Mouse (Mus musculus): ENCODE data around the gene Oaz1. TPM values are rescaled to one million over a fixed set of nuclear protein-coding genes. Genes with fewer than 3 reads are reported as not detected.
"Not testable (repeated sequence)": the region's sequence is repeated elsewhere in the genome, so short reads cannot be mapped to it uniquely, and the experiment has no call there.

The Oaz1 gene
- polyA plus RNA-seq, 1 experiment = 980 TPM

DNA sequence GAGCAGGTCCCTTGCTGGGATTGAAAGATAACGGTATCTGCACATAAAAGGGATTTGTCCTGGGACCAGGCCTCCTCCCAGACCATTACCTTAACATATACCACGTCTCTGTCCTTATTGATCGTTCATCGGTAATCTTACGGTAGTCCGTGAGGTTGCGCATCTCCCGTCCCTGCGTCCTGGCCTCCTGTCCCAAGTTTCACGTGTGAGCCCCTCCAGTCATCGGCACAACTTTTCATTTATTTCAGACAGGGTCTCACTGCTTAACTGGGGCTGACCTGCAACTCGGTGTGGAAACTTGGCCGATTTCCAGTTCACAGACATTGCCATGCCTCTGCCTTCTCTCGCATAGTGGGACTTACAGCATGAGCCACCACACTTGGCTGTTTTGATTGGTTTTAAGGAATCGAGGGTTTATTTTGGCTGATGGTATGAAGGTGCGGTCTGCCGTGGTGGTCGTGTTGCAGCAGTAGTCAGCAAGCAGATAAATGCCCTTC lies 27.3 kb upstream of the Oaz1 start:
- DNase-seq (ENCODE audit: low read depth, low spot score) = no peak
- under 1% methylated on average over 18 of the region's 18 CpGs for WGBS

DNA sequence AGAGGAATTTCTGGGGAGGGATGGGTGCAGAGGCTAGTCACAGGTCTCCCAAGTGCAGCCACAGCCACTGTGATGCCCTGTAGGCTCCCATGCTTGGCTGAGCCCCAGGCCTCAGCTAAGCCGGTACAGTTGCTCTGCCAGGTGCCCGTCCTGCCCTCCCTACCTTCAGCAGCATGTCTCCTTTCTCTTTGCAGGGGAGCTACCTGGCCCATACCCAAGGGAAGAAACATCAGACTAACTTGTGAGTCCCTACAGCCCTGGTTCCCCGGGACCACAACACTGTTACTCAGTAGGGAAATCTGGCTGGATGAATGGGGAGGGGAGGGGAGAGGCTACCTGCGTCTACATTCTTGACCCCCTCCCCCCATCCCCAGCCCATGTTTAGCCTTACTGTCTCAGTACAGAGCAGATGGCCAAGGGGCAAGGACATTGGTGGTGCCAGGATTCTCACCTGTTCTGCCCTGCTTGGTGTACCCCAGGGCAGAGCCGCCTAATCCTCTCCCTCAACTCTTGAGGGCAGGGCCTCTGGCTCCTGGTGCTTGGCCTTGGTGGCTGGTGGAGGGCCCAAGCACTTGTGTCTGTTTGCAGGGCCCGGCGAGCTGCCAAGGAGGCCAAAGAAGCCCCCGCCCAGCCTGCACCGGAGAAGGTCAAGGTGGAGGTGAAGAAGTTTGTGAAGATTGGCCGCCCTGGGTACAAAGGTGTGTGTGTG lies 24.1 kb upstream of the Oaz1 start:
- DNase-seq (ENCODE audit: low read depth, low spot score) = no peak
- 82% methylated on average over 10 of the region's 10 CpGs for WGBS

DNA sequence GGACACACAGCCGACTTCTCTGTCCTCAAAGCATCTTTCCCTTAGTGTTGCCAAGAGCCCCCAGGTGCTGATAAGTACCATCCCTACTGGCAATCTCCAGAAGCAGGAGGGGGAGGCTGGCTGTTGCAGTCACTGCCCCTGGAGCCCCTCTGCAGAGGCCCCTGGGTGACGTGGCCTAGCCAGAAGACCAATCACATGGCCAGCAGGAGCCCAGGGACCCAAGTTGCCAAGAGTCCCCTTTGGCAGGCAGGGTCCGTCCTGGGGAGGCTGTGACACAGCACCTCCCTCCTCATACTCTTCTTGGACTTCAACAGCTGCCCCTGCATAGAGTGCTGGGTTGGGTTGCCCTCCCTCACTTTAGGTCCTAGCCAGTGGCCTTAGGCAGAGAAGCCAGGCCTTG lies 23.5 kb upstream of the Oaz1 start:
- 93% methylated on average over 3 of the region's 3 CpGs for WGBS
- no peak for DNase-seq (ENCODE audit: low read depth, low spot score)

DNA sequence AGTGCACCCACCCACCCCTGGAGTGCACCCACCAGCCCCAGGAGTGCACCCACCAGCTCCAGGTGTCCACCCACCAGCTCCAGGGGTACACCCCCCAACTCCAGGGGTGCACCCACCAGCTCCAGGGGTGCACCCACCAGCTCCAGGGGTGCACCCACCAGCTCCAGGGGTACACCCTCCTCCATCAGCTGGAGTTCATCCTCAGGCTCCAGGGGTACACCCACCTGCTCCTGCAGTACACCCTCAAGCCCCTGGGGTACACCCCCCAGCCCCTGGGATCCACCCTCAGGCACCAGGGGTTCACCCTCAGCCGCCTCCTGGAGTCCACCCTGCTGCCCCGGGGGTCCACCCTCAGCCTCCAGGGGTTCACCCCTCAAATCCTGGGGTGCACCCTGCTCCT lies 22.1 kb upstream of the Oaz1 start:
- DNase-seq (ENCODE audit: low read depth, low spot score) = no peak
- WGBS = 97% methylated on average over 2 of the region's 2 CpGs

DNA sequence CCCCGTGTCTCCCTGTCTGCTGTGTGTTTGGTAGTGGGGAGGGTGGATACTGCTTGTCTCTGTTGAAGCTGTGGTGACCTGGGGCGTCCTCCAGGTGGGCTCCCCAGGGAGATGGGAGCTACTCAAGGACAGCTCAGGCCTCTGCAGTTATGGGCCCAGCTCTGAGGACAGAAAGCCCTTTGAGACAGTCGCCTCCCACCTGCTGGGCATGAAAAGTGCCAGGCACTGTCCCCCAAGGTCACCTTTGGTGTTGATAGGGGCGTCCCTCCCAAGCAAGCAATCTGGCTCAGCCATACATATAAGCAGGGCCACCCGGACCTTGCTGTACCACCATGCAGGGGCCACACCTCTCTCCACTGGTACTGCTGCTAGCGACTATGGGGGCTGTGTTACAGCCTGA lies 21.5 kb upstream of the Oaz1 start, which contains the start of gene Amh:
TSS of gene Amh (plus strand) at position 328 of the 400 bp plus-strand sequence.
- DNase-seq (ENCODE audit: low read depth, low spot score) = no peak
- 78% methylated on average over 6 of the region's 6 CpGs for WGBS

DNA sequence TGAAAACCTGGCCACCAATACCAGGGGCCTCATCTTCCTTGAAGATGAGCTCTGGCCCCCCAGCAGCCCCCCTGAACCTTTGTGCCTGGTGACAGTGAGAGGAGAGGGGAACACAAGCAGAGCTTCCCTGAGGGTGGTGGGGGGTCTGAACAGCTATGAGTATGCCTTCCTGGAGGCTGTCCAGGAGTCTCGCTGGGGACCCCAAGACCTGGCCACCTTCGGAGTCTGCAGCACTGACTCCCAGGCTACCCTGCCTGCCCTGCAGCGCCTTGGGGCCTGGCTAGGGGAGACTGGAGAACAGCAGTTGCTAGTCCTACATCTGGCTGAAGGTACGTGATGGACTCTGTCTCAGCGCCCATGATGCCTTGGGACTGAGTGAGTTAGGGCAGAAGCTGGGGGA lies 21.1 kb upstream of the Oaz1 start:
- DNase-seq (ENCODE audit: low read depth, low spot score) = no peak
- WGBS = 93% methylated on average over 5 of the region's 5 CpGs

DNA sequence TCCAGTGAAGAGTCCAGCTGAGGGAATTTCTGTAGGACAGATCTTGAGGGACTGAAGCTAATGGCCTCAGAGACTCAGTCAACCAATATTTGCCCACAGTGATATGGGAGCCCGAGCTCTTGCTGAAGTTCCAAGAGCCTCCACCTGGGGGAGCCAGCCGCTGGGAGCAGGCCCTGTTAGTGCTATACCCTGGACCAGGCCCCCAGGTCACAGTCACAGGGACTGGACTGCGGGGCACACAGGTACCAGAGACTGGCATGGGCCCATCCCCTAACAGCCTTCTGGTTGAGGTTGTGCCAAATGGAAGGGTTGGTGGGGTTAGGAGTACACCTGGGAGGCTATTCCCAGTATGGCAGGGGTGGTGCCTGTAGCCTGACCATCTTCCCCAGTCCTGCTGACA lies 20.5 kb upstream of the Oaz1 start:
- no peak for DNase-seq (ENCODE audit: low read depth, low spot score)

DNA sequence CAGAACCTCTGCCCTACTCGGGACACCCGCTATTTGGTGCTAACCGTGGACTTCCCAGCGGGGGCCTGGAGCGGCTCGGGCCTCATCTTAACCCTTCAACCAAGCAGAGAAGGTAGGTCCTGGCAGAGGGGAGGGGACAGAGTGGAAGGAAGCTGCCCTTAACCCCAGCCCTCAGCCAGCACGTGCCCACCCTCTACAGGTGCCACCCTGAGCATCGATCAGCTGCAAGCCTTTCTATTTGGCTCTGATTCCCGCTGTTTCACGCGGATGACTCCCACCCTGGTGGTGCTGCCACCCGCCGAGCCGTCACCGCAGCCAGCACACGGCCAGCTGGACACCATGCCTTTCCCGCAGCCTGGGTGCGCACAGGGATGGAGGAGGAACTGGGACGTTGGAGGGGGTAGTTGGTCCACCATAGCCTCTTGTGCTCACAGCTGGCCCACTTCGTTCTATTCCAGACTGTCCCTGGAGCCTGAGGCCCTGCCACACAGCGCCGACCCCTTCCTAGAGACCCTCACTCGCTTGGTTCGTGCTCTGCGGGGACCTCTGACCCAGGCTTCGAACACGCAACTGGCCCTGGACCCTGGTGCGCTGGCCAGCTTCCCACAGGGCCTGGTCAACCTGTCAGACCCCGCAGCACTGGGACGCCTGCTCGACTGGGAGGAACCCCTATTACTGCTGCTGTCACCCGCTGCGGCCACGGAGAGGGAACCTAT lies 20.0 kb upstream of the Oaz1 start:
- DNase-seq (ENCODE audit: low read depth, low spot score) = no peak
- 65% methylated on average over 34 of the region's 34 CpGs for WGBS

More for the DNA sequence above, 20.5 kb upstream of the Oaz1 start:
- WGBS = 14% methylated on average over 3 of the region's 3 CpGs

DNA sequence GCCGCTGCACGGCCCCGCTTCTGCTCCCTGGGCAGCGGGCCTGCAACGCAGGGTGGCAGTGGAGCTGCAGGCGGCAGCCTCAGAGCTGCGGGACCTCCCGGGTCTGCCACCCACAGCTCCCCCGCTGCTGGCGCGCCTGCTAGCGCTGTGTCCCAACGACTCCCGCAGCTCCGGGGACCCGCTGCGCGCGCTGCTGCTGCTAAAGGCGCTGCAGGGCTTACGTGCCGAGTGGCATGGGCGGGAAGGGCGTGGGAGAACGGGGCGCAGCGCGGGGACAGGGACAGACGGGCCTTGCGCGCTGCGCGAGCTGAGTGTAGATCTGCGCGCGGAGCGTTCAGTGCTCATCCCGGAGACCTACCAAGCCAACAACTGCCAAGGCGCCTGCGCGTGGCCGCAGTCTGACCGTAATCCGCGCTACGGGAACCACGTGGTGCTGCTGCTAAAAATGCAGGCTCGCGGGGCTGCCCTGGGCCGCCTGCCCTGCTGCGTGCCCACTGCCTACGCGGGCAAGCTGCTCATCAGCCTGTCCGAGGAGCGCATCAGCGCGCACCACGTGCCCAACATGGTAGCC lies 19.3 kb upstream of the Oaz1 start:
- DNase-seq (ENCODE audit: low read depth, low spot score) = no peak
- WGBS = under 1% methylated on average over 58 of the region's 58 CpGs

DNA sequence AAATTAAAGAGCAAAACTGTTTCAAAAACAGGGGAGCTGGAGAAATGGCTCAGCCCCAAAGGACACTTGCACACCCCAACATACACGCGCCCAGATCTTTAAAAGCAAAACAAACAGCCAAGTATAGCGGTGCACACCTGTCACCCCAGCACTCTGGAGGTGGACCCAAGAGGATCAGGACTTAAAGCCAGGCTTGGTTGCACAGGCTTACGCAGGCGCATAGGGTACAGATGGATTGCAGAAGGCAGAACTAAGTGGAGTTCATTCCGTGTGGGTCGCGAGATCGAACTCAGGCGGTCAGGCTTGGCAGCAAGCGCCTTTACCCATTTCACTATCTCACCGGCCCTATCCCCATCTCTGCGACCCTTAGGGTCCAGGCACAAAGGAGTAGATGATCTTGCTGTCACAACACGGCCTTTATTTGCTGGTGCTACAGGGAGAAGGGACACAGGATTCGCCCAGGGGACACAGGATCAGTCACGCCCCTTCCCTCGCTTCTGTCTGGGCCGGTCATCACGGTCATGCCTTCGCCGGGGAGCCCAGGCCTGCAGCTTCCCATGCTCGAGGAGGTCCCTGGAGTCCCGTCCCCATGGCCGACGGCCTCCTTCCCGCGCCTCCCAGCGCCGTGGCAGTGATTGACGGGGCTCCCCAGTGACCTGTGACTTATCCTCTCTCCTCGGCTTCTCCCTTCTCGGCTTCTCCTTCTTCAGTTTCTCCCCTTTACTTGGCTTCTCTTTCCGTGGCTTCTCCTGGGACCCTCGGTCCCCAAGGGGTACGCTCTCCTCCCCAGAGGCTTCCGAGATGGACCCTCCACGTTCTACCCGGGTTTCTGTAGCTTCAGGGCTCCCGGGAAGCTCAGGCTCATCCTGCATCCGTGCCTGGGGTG lies 18.1 kb upstream of the Oaz1 start:
- no peak for DNase-seq (ENCODE audit: low read depth, low spot score)
- 33% methylated on average over 40 of the region's 40 CpGs for WGBS

DNA sequence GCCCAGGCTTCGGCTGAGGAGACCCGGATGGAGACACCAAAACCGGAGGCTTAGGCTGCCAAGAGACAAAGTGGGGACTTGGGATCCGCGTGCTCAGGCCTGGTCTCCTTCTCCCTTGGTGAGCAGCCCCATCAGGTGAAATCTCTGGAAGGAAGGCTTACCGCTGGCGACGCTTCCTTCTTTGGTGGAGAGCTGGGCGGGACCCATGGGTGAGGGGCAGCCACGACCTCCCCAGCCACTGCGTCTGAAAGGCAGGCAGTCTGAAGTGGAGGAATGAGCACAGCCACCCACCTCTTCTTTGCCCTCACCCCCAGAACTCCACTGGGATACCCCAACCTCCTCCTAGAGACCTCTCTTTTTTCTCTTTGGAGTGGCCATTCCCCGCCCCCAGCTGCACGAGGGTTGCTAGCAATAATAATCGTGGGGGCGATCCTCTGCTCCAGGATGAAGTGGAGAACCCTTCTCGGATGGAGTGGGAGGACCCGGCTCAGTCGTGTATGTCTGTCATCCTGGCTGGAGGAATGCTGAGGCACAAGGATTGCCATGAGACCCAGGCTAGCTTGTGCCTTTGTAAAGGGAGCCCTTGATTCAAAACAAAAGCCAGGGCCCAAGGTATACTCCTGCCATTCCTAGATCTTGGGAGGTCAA lies 17.3 kb upstream of the Oaz1 start:
- DNase-seq (ENCODE audit: low read depth, low spot score) = no peak
- WGBS = 19% methylated on average over 18 of the region's 18 CpGs

DNA sequence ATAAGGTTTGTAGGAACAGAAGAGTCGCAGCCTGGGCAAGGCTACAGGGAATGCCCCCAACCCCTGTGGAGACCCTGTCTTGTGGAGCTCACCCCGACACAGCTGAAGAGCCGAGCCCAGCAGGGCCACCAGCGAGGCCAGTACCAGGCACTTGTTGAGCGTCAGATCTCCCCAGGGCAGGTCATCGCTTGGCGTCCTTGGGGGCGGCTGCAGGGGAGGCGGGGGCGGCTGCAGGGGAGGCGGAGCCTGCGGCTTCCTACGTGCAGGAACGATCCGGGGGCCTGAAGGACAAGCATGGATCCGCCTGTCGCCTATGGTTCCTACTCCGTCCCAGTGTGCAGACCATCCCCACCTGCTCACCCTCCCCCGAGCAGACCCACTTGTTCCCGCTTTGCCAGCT lies 16.4 kb upstream of the Oaz1 start:
- 15% methylated on average over 20 of the region's 20 CpGs for WGBS
- DNase-seq (ENCODE audit: low read depth, low spot score) = no peak

DNA sequence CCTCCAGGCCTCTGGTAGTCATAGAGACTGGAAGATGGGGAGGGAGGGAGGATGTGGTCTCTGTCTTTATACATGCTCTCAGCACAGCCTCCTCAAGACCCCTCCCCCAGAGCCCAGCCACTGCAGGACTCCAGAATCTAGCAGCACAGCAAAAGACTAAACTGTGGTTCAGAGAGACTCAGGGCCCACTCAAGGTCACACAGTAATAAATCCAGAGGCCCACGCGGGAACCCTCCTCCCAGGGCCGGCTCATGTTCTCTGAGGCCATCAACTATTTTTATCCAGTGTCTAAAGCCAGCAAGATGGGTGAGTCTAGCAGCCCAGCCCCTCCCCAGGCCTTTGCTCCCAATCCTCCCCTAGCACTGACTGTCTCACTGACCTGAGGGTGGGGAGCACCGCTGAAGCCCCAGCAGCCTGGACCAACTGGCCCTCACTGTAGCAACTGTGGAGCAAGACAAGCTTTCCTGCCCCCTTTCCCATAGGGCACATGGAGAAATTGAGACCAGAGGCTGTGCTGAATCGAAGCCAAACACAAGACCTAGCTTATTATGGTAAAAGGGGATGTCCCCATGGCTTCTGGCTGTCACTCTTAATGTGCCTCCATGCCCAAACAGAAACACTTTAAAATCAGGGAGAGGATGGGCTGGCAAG lies 13.9 kb upstream of the Oaz1 start:
- no peak for DNase-seq (ENCODE audit: low read depth, low spot score)
- 32% methylated on average over 5 of the region's 5 CpGs for WGBS

DNA sequence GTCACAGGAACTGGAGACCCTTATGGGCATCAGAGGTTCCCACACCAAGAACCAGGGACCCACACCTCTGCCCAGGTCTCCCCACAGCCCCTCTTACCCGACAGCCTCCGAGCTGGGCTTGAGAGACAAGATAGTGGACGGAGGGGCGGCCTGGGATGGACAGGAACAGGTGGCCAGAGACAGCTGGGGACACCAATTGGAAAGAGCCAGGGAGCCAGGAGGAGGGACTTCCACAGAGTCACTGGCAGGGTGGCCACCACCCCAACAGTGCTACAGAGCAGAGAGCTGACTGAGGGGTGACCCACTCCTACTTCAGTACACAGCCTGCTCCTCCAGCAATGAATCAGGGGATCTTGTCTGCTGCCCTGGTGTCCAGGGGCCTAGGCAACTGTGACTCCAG lies 13.1 kb upstream of the Oaz1 start, which contains the start of gene Jsrp1:
TSS of gene Jsrp1 (minus strand) at position 133 of the 400 bp plus-strand sequence.
- 83% methylated on average over 4 of the region's 4 CpGs for WGBS

DNA sequence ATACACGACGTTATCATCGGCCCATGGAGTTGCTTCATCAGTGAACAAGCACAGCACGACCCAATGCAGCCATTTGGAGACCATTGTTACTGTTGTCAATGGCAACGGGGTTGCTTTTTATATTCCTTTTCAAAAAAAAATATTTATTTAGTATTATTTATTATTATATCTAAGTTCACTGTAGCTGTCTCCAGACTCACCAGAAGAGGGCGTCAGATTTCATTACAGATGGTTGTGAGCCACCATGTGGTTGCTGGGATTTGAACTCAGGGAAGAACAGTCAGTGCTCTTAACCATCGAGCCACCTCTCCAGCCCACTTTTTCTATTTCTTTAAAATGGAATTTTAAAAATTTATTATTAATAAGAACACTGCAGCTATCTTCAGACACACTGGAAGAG lies 11.7 kb upstream of the Oaz1 start:
- 57% methylated on average over 7 of the region's 7 CpGs for WGBS
- DNase-seq (ENCODE audit: low read depth, low spot score) = no peak

More for the DNA sequence above, 13.1 kb upstream of the Oaz1 start, which contains the start of gene Jsrp1:
- DNase-seq (ENCODE audit: low read depth, low spot score) = no peak

DNA sequence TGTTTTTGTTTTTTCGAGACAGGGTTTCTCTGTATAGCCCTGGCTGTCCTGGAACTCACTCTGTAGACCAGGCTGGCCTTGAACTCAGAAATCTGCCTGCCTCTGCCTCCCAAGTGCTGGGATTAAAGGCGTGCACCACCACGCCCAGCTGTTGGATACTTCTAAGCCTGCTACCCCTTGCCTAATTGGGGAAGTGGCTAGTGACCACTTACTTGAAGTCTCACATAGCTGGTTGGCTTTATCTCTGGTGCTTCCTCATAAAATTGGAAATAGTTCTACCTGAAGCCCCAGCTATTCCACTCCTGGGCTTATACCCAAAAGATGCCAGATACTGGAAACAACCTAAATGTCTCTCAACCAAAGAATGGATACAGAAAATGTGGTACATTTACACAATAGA lies 10.2 kb upstream of the Oaz1 start:
- 70% methylated on average over 3 of the region's 3 CpGs for WGBS

DNA sequence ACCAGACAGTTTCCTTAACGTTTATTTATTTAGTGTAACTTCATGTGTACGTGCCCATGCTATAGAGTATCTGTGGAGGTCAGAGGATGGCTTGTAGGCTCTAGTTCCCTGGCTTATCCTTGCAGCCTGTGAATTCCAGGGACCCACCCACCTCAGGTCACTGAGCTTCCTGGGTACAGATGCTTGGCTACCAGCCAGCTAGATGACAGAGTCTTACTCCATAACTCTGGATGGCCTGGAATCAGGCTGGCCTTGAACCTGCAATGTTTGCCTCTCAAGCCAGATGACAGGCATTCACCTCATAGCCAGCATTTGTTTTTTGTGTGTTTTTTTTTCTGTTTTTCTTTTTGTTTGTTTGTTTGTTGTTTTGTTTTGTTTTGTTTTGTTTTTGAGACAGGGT lies 9.3 kb upstream of the Oaz1 start:
- 28% methylated on average over 2 of the region's 2 CpGs for WGBS
- DNase-seq (ENCODE audit: low read depth, low spot score) = no peak

More for the DNA sequence above, 10.2 kb upstream of the Oaz1 start:
- DNase-seq (ENCODE audit: low read depth, low spot score) = not testable (repeated sequence)

DNA sequence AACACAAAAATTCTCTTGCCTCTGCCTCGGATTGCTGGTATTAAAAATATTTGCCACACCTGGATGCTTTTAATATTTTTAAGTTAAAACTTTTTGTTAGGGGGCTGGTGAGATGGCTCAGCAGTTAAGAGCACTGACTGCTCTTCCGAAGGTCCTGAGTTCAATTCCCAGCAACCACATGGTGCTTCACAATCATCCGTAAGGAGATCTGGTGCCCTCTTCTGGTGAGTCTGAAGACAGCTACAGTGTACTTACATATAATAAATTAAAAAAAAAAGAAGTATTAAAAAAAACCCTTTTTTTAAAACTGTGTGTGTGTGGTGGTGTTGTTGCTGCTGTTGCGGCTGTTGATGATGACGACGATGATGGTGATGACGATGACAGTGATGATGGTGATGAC lies 8.5 kb upstream of the Oaz1 start:
- not testable (repeated sequence) for DNase-seq (ENCODE audit: low read depth, low spot score)
- WGBS = 80% methylated on average over 7 of the region's 7 CpGs
